Mouse (Mus musculus) embryo, embryonic 11 days (tissue): ENCODE measurements around the gene Rab44.
"Not testable (repeated sequence)": the region's sequence is repeated elsewhere in the genome, so short reads cannot be mapped to it uniquely, and the experiment has no call there.

Experiments used
- DNase-seq: peaks from one replicate; pipeline ENCODE4 v3.0.0-alpha.2; 2015

Rab44 gene

GRCm38 (mm10) chr17:29091348-29091944 lies 22.5 kb upstream of the Rab44 start:
- no peak for DNase-seq

GRCm38 (mm10) chr17:29092497-29092896 lies 21.4 kb upstream of the Rab44 start:
- no peak for DNase-seq

GRCm38 (mm10) chr17:29093110-29093952 lies 20.6 kb upstream of the Rab44 start:
- peak; percentile 91 for DNase-seq

GRCm38 (mm10) chr17:29093961-29094309 lies 20.0 kb upstream of the Rab44 start:
- DNase-seq, result no peak

GRCm38 (mm10) chr17:29094310-29095181 lies 19.4 kb upstream of the Rab44 start:
- DNase-seq, result peak; percentile 39

GRCm38 (mm10) chr17:29095201-29095733 lies 18.7 kb upstream of the Rab44 start:
- peak; percentile 91 for DNase-seq

GRCm38 (mm10) chr17:29096245-29096644 lies 17.7 kb upstream of the Rab44 start:
- no peak for DNase-seq

- no peak for DNase-seq
Observed at GRCm38 (mm10) chr17:29096851-29097561, 16.9 kb upstream of the Rab44 start.

- no peak for DNase-seq
Observed at GRCm38 (mm10) chr17:29098291-29098690, 15.7 kb upstream of the Rab44 start.

GRCm38 (mm10) chr17:29099076-29099475 lies 14.9 kb upstream of the Rab44 start:
- no peak for DNase-seq

GRCm38 (mm10) chr17:29100627-29101026 lies 13.3 kb upstream of the Rab44 start:
- DNase-seq, result no peak

- not testable (repeated sequence) for DNase-seq
Observed at GRCm38 (mm10) chr17:29110356-29110755, 3.6 kb upstream of the Rab44 start.

GRCm38 (mm10) chr17:29111332-29111731 lies 2.6 kb upstream of the Rab44 start:
- DNase-seq, result no peak

- no peak for DNase-seq
Observed at GRCm38 (mm10) chr17:29116023-29116422, 2.1 kb downstream of the Rab44 start.

GRCm38 (mm10) chr17:29117006-29117648 lies 3.2 kb downstream of the Rab44 start:
- no peak for DNase-seq

GRCm38 (mm10) chr17:29118057-29118456 lies 4.1 kb downstream of the Rab44 start:
- DNase-seq, result peak; percentile 56

GRCm38 (mm10) chr17:29120666-29121065 lies 6.7 kb downstream of the Rab44 start:
- no peak for DNase-seq

- DNase-seq, result no peak
Observed at GRCm38 (mm10) chr17:29122817-29123216, 8.9 kb downstream of the Rab44 start.

GRCm38 (mm10) chr17:29123578-29124174 lies 9.7 kb downstream of the Rab44 start:
- no peak for DNase-seq

- no peak for DNase-seq
Observed at GRCm38 (mm10) chr17:29126561-29126960, 12.6 kb downstream of the Rab44 start.

- DNase-seq, result no peak
Observed at GRCm38 (mm10) chr17:29129341-29129740, 15.4 kb downstream of the Rab44 start.

GRCm38 (mm10) chr17:29135066-29135465 lies 21.1 kb downstream of the Rab44 start:
- no peak for DNase-seq
